Mouse (Mus musculus) midbrain, embryonic 11.5 days (tissue): Measurements from ENCODE around the gene H2-Q10. TPM values are rescaled to one million over a fixed set of nuclear protein-coding genes. Genes with fewer than 3 reads are reported as not detected.

Experiments used
- ATAC-seq: fragments of 200-750 bp; cut with Nextera tagmentation; 2 replicates; pipeline ENCODE4 v1.8.0; 2017; ENCODE audit warnings: moderate TSS enrichment, moderate library complexity; ENCODE audit not compliant: low FRiP score
- DNase-seq: peaks from one replicate; pipeline ENCODE4 v3.0.0; 2015; ENCODE audit warnings: low spot score; ENCODE audit errors: missing footprints
- H3K27ac ChIP-seq: fragments of 300-500 bp; sonication (generic); 2 replicates; pipeline ENCODE4 v1.5.1; 2014; ENCODE audit warnings: low read depth, low read length
- H3K27me3 ChIP-seq: fragments of 300-500 bp; sonication (generic); 2 replicates; pipeline ENCODE4 v1.6.1; 2014; ENCODE audit warnings: mild to moderate bottlenecking, low read length, moderate library complexity, mixed read lengths; ENCODE audit not compliant: control insufficient read depth, insufficient read depth
- H3K36me3 ChIP-seq: fragments of 300-500 bp; sonication (generic); 2 replicates; pipeline ENCODE4 v1.6.1; 2014; ENCODE audit warnings: mild to moderate bottlenecking, low read length, moderate library complexity, mixed read lengths; ENCODE audit not compliant: control insufficient read depth, insufficient read depth
- H3K4me1 ChIP-seq: fragments of 300-500 bp; sonication (generic); 2 replicates; pipeline ENCODE4 v1.6.1; 2014; ENCODE audit warnings: low read length; ENCODE audit not compliant: control insufficient read depth, insufficient read depth
- H3K4me2 ChIP-seq: fragments of 300-500 bp; sonication (generic); 2 replicates; pipeline ENCODE4 v1.6.1; 2014; ENCODE audit warnings: mild to moderate bottlenecking, moderate library complexity
- H3K4me3 ChIP-seq: fragments of 300-500 bp; sonication (generic); 2 replicates; pipeline ENCODE4 v1.5.1; 2014; ENCODE audit warnings: low read depth, low read length
- H3K9ac ChIP-seq: fragments of 300-500 bp; sonication (generic); 2 replicates; pipeline ENCODE4 v1.6.1; 2014; ENCODE audit warnings: low read length
- H3K9me3 ChIP-seq: fragments of 300-500 bp; sonication (generic); 2 replicates; pipeline ENCODE4 v1.6.1; 2016; ENCODE audit warnings: low read length; ENCODE audit not compliant: control insufficient read depth
- WGBS: fragments of 180-500 bp; shearing (Covaris S2); extraction: QIAGEN DNeasy Blood & Tissue Kit; methylation state at CpG from one replicate; pipeline ENCODE4 v1.1.7; 2014; 5-methylcytosine and 5-hydroxymethylcytosine counted together
- polyA plus RNA-seq: library from polyadenylated mRNA; unstranded; fragments of >200 nt; fragmentation: Nextera tagmentation; extraction: Ambion mirVana; gene quantifications from 2 replicates; pipeline ENCODE4 v1.2.1, GENCODE M21; 2014

Gene H2-Q10
- polyA plus RNA-seq, 1 experiment from 2014 or later = 0.12 TPM

- peak; percentile 99 for DNase-seq
- Histone ChIP-seq H3K27ac (no peak within 1 kb of the TSS), H3K9me3 (no peaks in the 10 kb centered on the region), H3K4me3 (peak within 1 kb of the TSS; percentile 54), H3K27me3 (no peaks in the 10 kb centered on the region), H3K4me2 (peak within 1 kb of the TSS; percentile 78), H3K4me1 (peaks cover 23% of the 10 kb centered on the region), H3K9ac (peak within 1 kb of the TSS; percentile 69), H3K36me3 (no peaks in the 10 kb centered on the region)
- peak; percentile 95 for ATAC-seq
- under 1% methylated on average over 67 of the region's 67 CpGs for WGBS
Measured at GRCm38 (mm10) chr17:35516652-35517500, 47.0 kb downstream of the H2-Q10 start, which contains the start of the genes Tcf19 and Cchcr1. TSS of gene Tcf19 (minus strand) at chr17:35516824. TSS of gene Cchcr1 (plus strand) at chr17:35517100.

- Histone ChIP-seq H3K27ac (no peak overlapping the region), H3K4me3 (peak overlapping the region; percentile 54), H3K27me3 (no peaks in the 10 kb centered on the region), H3K4me2 (peak overlapping the region; percentile 78), H3K36me3 (0 out of 2 replicates have a peak, but pooled peaks cover 2% of the 10 kb centered on the region), H3K9me3 (no peaks in the 10 kb centered on the region), H3K4me1 (peaks cover 23% of the 10 kb centered on the region), H3K9ac (peak overlapping the region; percentile 69)
- WGBS = 12% methylated on average over 12 of the region's 12 CpGs
- ATAC-seq (no peak), DNase-seq (no peak)
Measured at GRCm38 (mm10) chr17:35517526-35517925, 47.6 kb downstream of the H2-Q10 start.

Other genes starting within 250 kb of the H2-Q10 start
- not detected in 2 replicates for gene Gm16181, start 249.3 kb upstream of the H2-Q10 start, polyA plus RNA-seq
- gene Atp6v1g2, start 236.4 kb upstream of the H2-Q10 start, polyA plus RNA-seq = 17.0 and 17.8 TPM in 2 replicates
- 3.3 and 4.4 TPM in 2 replicates for gene Nfkbil1, start 234.3 kb upstream of the H2-Q10 start, polyA plus RNA-seq
- gene Ddx39b, start 228.3 kb upstream of the H2-Q10 start, polyA plus RNA-seq = 649 and 657 TPM in 2 replicates
- 42.2 and 45.9 TPM in 2 replicates for gene H2-D1, start 207.4 kb upstream of the H2-Q10 start, polyA plus RNA-seq
- not detected in 2 replicates for gene H2-Q1, start 149.7 kb upstream of the H2-Q10 start, polyA plus RNA-seq
- 0.22 and 0.34 TPM in 2 replicates for gene H2-Q2, start 127.8 kb upstream of the H2-Q10 start, polyA plus RNA-seq
- 1.9 and 2.5 TPM in 2 replicates for gene H2-Q4, start 90.5 kb upstream of the H2-Q10 start, polyA plus RNA-seq
- gene H2-Q6, start 45.2 kb upstream of the H2-Q10 start, polyA plus RNA-seq = 0.33 and 0.93 TPM in 2 replicates
- 9.3 and 10.0 TPM in 2 replicates for gene H2-Q7, start 30.9 kb upstream of the H2-Q10 start, polyA plus RNA-seq
- gene Pou5f1, start 35.9 kb downstream of the H2-Q10 start, polyA plus RNA-seq = not detected in 2 replicates
- 56.7 and 57.7 TPM in 2 replicates for gene Tcf19, start 46.7 kb downstream of the H2-Q10 start, polyA plus RNA-seq
- 8.9 and 10.8 TPM in 2 replicates for gene Cchcr1, start 47.0 kb downstream of the H2-Q10 start, polyA plus RNA-seq
- gene Psors1c2, start 63.1 kb downstream of the H2-Q10 start, polyA plus RNA-seq = 0.22 and 0.46 TPM in 2 replicates
- 0.08 TPM in 1 of 2 replicates, not detected in the other for gene Cdsn, start 82.0 kb downstream of the H2-Q10 start, polyA plus RNA-seq
- not detected in 2 replicates for gene 2300002M23Rik, start 97.4 kb downstream of the H2-Q10 start, polyA plus RNA-seq
- gene Sfta2, start 131.5 kb downstream of the H2-Q10 start, polyA plus RNA-seq = not detected in 2 replicates
- gene Gm9573, start 156.5 kb downstream of the H2-Q10 start, polyA plus RNA-seq = not detected in 2 replicates
- gene Mucl3, start 173.6 kb downstream of the H2-Q10 start, polyA plus RNA-seq = 0.14 TPM in 1 of 2 replicates, not detected in the other
- gene Vars2, start 197.5 kb downstream of the H2-Q10 start, polyA plus RNA-seq = 9.8 and 10.5 TPM in 2 replicates
- gene Gtf2h4, start 203.7 kb downstream of the H2-Q10 start, polyA plus RNA-seq = 39.3 TPM in 2 replicates
- 78.4 and 92.1 TPM in 2 replicates for gene Ddr1, start 234.5 kb downstream of the H2-Q10 start, polyA plus RNA-seq